Mouse (Mus musculus): ENCODE measurements at regions not wholly inside any gene's neighbourhood (a gene's known extent, or its start where the extent isn't known, plus 50 kb on each side); places are given as distances from the start of the nearest gene placed in this dataset.
"Not testable (repeated sequence)": the region's sequence is repeated elsewhere in the genome, so short reads cannot be mapped to it uniquely, and the experiment has no call there.

GRCm38 (mm10) chr12:32434506-32435002, 56.0 kb downstream of the Ccdc71l start:
- in situ Hi-C loops (cut with MboI; ENCODE audit: low sequenced_read_pairs), result no loop called here

GRCm38 (mm10) chr12:32435126-32435525, 56.6 kb downstream of the Ccdc71l start:
- in situ Hi-C loops (cut with MboI; ENCODE audit: low sequenced_read_pairs), result no loop called here

GRCm38 (mm10) chr12:32438209-32438608, 59.7 kb downstream of the Ccdc71l start:
- in situ Hi-C loops (cut with MboI; ENCODE audit: low sequenced_read_pairs), result no loop called here

DNA sequence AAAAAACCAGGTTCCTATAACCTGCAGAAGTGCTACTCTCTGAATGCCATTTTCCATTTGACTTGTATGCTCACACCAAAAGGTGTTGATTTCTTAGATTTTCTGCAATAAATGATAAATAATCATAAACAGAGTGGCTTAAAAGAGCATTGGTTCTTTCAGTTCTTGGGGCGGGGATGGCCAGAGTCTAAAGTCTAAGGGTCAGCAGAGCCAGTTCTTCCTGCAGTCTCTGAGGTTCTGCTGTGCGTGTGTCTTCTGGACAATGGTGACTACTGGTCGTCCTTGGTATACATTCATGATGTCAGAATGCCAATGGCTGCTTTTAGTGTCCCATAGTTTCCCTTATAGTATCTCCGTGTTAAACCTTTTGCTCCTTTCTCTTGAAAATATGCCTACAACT, 66.3 kb downstream of the Ccdc71l start:
- in situ Hi-C loops (cut with MboI; ENCODE audit: low sequenced_read_pairs), result no loop called here

- in situ Hi-C loops (cut with MboI; ENCODE audit: low sequenced_read_pairs), result no loop called here
Measured at GRCm38 (mm10) chr12:32445874-32446273, 67.4 kb downstream of the Ccdc71l start.

GRCm38 (mm10) chr12:32449373-32449772, 70.9 kb downstream of the Ccdc71l start:
- in situ Hi-C loops (cut with MboI; ENCODE audit: low sequenced_read_pairs), result no loop called here

- in situ Hi-C loops (cut with MboI; ENCODE audit: low sequenced_read_pairs), result no loop called here
Measured at GRCm38 (mm10) chr12:32451226-32451625, 72.7 kb downstream of the Ccdc71l start.

DNA sequence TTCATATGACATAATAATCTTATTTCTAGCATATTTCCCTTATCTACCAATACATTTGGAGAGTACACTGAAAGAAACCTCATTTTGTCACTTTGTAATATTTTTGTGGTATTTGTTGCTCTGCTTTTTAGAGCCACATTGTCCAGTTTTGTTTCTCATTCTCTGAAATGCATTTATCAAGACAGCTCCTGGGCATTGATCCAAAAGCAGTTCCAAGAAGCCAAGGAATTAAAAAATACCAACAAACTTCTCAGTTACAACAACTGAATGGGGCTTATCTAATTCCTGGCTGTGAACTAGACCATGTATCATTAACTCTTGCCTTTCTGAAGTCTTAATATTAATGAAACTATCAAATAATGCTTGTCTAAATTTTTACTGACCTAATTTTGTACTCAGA, 76.3 kb downstream of the Ccdc71l start:
- in situ Hi-C loops (cut with MboI; ENCODE audit: low sequenced_read_pairs), result no loop called here

- in situ Hi-C loops (cut with MboI; ENCODE audit: low sequenced_read_pairs), result not testable (repeated sequence)
Measured at GRCm38 (mm10) chr12:32455231-32455630, 76.7 kb downstream of the Ccdc71l start.

GRCm38 (mm10) chr12:32455913-32456312, 77.4 kb downstream of the Ccdc71l start:
- in situ Hi-C loops (cut with MboI; ENCODE audit: low sequenced_read_pairs), result no loop called here

DNA sequence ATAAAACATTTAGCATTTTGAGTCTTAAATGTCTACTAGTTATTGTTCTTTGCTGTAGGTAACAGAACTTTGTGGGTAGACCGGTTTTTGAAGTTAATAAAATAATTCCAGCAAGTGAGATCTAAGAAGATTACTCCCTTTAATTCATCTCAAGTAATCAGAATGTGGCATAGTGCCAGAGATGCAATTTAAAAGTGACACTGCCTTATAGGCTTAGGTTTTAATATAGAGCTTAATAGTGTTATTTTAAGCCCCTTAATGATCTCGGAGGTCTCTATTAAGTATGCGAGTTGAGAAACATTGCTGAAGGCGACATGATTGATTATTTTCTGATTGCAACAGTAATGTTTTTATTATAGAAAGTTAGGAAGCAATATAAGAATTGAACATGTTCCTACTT, 78.3 kb downstream of the Ccdc71l start:
- in situ Hi-C loops (cut with MboI; ENCODE audit: low sequenced_read_pairs), result no loop called here

DNA sequence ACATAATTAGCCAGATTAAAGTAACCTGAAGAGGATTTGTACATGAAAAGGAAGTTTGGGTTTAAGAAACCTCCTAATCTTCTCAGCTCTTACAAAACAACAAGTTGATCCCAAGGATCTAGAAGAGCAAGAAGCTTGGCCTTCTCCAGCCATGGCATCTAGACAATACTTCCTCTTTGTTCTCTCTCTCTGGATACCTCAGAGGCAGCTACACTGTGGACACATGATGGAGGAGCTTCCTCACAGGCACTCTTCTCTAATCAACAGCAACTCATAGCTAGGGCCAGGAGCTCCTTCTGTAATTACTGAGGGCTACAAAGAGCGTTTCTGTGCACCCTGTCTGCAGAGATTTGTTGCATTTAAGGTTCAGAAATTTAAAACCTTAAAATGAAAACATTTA, 79.9 kb downstream of the Ccdc71l start:
- in situ Hi-C loops (cut with MboI; ENCODE audit: low sequenced_read_pairs), result no loop called here

GRCm38 (mm10) chr12:32460330-32460998, 82.0 kb downstream of the Ccdc71l start:
- in situ Hi-C loops (cut with MboI; ENCODE audit: low sequenced_read_pairs), result no loop called here

DNA sequence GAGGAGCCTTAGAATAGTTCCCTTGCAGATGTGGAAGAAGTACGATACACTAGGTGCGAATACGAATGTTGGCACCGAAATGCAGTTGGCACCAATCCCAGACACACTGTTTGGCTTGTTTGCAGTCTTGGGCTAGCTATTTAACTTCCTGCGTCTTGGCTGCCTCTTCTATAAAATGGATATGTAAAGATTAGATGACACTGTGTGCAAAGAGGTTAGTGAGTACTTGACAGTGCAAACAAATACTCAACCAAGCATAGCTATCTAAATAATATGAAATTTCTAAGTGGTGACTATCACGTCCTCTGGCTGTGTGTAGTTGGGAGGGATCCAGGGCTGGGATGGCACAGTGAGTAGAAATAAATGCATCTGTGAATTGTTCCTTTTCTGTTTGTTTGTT, 86.9 kb downstream of the Ccdc71l start:
- in situ Hi-C loops (cut with MboI; ENCODE audit: low sequenced_read_pairs), result no loop called here

DNA sequence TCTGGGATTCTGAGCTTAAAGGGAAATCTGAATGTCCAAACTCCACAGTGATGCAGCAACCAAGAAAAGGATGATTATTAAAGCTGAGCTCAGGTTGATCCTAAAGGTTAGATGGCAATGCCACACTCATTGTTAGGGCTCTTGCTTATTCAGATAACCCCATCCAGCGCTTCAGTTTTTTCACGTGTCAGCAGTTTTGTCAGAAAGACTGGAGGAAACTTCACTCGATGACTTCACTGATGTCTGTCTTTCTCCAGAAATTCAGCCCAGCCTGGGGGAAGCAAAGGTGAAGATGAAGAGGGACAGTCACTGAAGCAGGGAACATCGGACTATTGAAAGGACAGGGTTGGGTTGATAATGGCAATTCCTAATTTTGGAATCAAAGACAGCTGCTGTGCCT, 91.4 kb downstream of the Ccdc71l start:
- in situ Hi-C loops (cut with MboI; ENCODE audit: low sequenced_read_pairs), result no loop called here

- in situ Hi-C loops (cut with MboI; ENCODE audit: low sequenced_read_pairs), result no loop called here
Measured at GRCm38 (mm10) chr12:32479451-32479850, 100.9 kb downstream of the Ccdc71l start.

DNA sequence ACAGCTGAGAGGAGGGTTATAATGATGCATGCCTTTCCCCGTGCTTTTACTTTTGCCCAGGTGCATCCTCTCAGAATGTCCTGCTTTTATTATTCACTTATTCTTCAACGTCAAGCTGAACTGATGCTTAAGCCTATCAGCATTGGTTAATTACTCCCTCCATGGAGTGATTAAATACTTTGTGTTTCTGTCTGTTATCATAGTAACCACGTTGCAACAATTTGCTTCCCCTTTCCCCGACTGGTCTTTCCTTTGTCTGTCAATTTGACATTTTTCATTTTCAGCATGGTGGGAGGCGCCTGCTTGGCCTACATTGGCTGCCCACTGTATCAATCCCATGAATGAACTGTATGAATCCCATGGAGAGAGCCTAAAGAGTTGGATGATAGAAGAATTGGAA, 101.8 kb downstream of the Ccdc71l start:
- in situ Hi-C loops (cut with MboI; ENCODE audit: low sequenced_read_pairs), result no loop called here

DNA sequence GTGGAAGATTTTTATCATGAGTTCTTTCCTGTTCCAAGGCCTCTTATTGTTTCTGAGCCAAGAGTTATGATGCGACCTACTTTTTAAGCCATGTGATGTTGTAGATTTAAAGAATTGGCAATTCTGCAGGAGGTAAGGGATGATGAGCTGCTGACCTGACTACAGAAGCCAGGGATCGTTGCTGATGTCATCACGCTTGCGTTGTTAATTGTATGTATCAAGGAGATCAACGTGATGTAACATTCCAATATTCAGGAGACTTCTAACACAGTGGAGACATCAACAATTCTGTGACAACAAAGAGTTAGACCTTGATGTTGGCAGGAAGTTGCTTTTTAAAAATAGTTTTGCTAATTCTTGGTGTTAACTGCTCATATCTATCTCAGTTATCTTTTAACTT, 102.5 kb downstream of the Ccdc71l start:
- in situ Hi-C loops (cut with MboI; ENCODE audit: low sequenced_read_pairs), result no loop called here

DNA sequence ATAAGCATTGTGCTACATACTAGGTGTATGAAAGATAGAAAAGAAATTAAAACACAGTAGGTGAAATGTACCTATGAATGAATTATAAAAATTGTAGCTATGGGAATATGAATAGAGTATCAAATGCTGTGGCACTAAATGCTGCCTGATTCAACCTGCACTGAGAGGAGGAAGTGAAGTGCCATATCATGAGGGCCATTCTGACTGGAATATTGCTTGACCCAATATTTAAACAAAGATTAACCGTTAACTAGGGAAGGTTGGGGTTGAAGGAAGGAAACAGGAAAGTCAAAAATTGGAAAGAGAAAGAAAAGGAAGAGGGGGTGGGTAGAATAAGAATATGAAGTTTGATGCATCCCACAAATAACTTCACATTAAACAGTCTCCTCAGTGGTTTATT, 103.8 kb downstream of the Ccdc71l start:
- in situ Hi-C loops (cut with MboI; ENCODE audit: low sequenced_read_pairs), result no loop called here

GRCm38 (mm10) chr12:32482777-32483176, 104.3 kb downstream of the Ccdc71l start:
- in situ Hi-C loops (cut with MboI; ENCODE audit: low sequenced_read_pairs), result no loop called here

DNA sequence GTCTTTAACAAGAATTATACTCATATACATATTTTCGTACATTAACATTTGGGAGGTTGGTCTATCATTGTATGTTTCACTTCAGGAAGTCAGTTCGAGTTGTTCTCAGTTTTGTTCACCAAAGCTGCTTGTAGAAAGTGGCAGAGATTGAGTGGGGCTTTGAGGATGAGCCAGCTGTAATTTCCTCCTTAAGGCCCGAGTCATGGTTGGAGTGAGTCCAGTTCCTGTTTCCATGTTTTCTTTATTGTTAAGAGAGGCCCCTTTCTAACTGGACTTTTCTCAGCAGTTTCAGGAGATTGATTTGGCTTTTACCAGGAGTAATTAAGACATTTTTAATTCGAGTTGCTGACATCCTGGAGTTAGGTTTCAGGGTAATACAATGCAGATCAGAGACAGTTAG, 107.7 kb downstream of the Ccdc71l start:
- in situ Hi-C loops (cut with MboI; ENCODE audit: low sequenced_read_pairs), result no loop called here

GRCm38 (mm10) chr12:32486729-32487128, 108.2 kb downstream of the Ccdc71l start:
- in situ Hi-C loops (cut with MboI; ENCODE audit: low sequenced_read_pairs), result no loop called here

Data from CH12F3 (cell line).